Mouse (Mus musculus): Measurements from ENCODE around the gene Scn4a.
"Not testable (repeated sequence)": the region's sequence is repeated elsewhere in the genome, so short reads cannot be mapped to it uniquely, and the experiment has no call there.

Scn4a gene

GRCm38 (mm10) chr11:106355382-106356128 is 2.5 kb upstream of the Scn4a start:
- DNase-seq (ENCODE audit: low spot score in 2 of 2) = no peak

- DNase-seq (ENCODE audit: low spot score in 2 of 2) = no peak
Measured at GRCm38 (mm10) chr11:106354181-106354580, 1.1 kb upstream of the Scn4a start.

GRCm38 (mm10) chr11:106351941-106352340 is 1.1 kb downstream of the Scn4a start:
- DNase-seq (ENCODE audit: low spot score in 2 of 2) = no peak

GRCm38 (mm10) chr11:106351253-106351652 is 1.8 kb downstream of the Scn4a start:
- no peak for DNase-seq (ENCODE audit: low spot score in 2 of 2)

DNA sequence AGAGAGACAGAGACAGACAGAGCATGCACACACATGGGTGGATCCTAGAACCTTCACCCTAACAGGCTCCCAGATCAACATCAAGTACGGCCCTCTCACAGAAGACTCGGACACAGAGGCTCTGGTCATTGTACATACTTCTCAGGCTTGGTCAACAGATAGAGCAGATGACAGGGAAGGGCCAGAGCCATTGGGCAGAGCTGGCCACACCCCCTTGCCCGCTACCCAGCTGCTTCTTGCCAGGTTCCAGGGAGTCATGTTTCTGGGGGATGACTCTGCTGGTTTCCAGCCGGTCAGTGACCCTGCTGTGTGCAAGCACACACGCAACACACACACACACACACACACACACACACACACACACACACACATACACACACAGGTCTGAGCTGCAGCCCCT is 2.2 kb downstream of the Scn4a start:
- DNase-seq (ENCODE audit: low spot score in 2 of 2) = no peak

GRCm38 (mm10) chr11:106349772-106350171 is 3.3 kb downstream of the Scn4a start:
- no peak for DNase-seq (ENCODE audit: low spot score in 2 of 2)

DNA sequence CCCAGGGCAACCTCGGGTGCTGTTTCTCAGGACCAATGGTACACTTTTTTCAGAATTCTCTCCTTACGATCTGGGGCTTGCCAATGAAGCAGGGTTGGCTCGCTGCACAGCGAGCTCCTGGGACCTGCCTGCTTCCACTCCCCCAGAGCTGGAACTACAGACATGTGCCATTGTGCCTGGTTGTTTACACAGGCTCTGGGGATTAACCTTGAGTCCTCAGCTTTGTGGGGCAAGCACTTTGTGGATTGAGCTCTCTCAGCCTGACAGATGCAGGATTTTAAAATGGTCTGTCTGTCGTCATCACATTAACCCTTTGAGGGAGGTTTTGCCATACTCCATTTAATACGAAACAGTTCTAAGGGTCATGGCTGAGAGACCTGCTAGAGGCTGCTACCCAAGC is 8.2 kb downstream of the Scn4a start:
- no peak for DNase-seq (ENCODE audit: low spot score in 2 of 2)

- no peak for DNase-seq (ENCODE audit: low spot score in 2 of 2)
Measured at GRCm38 (mm10) chr11:106340990-106341520, 12.0 kb downstream of the Scn4a start.

GRCm38 (mm10) chr11:106339323-106339722 is 13.8 kb downstream of the Scn4a start:
- not testable (repeated sequence) for DNase-seq (ENCODE audit: low spot score in 2 of 2)

DNA sequence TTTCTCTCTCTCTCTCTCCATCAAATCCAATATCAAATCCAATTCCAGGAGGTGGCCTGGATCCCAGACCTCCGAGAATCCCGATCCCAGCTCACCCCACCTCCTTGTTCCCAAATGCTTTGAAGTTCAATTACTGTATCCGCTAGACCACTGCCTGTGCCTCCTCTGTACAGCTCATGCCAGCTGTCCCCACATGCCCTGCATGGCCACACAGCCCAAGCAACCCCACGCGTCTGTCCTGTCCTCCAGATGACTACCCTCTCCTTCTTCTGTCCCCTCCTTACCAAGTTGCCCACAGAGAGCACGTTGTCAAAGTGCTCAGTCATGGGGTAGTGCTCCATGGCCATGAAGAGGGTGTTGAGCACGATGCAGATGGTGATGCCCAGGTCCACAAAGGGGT is 14.2 kb downstream of the Scn4a start:
- DNase-seq (ENCODE audit: low spot score in 2 of 2) = no peak

GRCm38 (mm10) chr11:106338029-106338428 is 15.1 kb downstream of the Scn4a start:
- DNase-seq (ENCODE audit: low spot score in 2 of 2) = no peak

DNA sequence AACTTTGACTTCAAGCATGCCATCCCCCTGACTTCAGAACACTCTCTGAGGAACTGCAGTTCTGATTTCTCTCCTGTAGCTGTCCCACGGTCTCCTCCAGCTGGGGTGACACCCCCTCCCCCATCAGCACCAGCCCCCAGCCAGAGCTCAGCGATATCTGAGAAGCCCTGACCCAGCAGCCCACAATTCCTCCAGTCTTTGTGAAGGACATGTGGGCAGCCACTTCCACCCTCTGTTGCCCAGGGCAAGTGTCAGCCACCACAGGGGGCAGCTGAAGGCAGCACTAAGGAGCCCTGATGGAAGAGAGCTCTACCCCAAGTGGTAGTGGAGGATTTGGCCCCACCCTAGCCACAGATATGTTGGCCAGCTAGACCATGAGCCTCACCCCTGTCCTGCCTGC is 19.0 kb downstream of the Scn4a start:
- no peak for DNase-seq (ENCODE audit: low spot score in 2 of 2)

DNA sequence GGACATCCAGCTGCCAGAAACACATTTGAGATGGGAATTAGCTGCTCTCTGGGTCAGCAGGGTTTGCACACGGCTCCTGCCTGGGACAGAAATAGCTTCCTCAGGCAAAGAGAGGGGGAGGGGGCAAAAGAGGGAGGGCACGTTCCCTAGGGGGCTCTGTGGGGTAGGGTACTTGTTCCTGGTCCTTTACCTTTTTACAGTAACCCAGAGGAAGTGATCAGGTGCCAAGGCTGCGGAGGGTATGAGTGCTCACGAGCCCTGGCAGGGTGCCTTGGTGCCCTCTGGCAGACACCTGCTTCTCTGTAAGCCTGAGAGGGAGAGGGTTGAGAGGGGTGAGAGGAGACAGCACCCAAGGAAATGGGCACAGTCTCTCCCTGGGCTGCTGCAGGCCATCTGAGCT is 20.6 kb downstream of the Scn4a start:
- DNase-seq (ENCODE audit: low spot score in 2 of 2) = no peak

GRCm38 (mm10) chr11:106329682-106330081 is 23.4 kb downstream of the Scn4a start:
- DNase-seq (ENCODE audit: low spot score in 2 of 2) = peak in 1 of 2 experiments; percentile 54

DNA sequence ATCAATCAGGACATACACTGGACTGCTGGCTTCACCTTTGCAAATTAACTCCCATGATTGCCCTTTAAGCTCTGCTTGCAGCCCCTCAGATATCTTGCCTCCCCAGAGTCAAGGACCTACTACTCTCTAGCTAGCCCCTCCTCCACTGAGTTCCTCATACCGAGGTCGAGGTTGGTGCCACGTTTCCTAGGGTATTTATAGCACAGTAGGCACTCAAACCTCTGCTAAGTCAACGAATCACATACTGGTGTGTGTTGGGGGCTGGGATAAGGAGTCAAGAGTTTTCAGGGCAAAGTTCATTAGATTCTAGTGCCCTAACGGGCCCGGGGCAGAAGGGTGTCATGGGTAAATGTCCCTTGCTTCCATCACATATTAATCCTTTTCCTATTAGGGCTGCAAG is 24.0 kb downstream of the Scn4a start:
- DNase-seq (ENCODE audit: low spot score in 2 of 2) = no peak

- DNase-seq (ENCODE audit: low spot score in 2 of 2) = no peak
Measured at GRCm38 (mm10) chr11:106328521-106328920, 24.6 kb downstream of the Scn4a start.

DNA sequence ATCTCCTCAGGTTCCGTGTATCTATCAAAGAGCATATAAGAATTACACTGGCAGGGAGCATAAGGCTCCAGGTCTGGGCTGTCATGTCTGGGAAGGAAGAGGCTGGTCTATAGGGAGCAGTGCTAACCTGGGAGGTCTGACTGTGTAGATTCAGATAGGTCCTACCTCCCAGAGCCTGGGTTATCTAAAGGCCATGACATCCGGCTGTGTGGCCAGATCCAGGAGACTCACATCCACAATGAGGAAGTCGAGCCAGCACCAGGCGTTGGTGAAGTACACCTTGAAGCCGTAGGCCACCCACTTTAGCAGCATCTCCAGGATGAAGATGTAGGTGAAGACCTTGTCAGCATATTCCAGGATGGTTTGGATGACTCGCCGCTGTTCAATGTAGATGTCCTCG is 26.6 kb downstream of the Scn4a start:
- DNase-seq (ENCODE audit: low spot score in 2 of 2) = no peak

- DNase-seq (ENCODE audit: low spot score in 2 of 2) = peak; percentile 48 to 74
Measured at GRCm38 (mm10) chr11:106325566-106326206, 27.4 kb downstream of the Scn4a start.

DNA sequence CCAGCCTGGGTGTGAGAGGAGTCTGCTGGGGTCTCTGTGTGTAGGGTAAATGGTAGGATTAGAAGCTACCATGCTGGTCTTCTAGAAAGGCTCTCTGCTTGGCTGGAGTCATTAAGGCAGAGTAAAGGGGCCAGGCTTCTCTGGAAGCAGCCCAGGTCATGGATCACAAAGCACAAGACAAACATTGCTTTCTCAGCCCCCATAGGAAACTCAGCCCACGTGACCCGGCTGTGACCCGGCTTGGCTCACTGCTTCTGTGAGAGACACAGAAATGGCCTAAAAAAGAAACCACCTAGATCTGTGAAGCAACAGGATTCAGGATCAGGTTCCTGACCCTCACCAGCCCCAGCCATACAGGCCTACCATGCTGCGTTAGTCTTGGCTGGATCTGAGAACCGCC is 28.2 kb downstream of the Scn4a start:
- peak in 1 of 2 experiments; percentile 52 for DNase-seq (ENCODE audit: low spot score in 2 of 2)

DNA sequence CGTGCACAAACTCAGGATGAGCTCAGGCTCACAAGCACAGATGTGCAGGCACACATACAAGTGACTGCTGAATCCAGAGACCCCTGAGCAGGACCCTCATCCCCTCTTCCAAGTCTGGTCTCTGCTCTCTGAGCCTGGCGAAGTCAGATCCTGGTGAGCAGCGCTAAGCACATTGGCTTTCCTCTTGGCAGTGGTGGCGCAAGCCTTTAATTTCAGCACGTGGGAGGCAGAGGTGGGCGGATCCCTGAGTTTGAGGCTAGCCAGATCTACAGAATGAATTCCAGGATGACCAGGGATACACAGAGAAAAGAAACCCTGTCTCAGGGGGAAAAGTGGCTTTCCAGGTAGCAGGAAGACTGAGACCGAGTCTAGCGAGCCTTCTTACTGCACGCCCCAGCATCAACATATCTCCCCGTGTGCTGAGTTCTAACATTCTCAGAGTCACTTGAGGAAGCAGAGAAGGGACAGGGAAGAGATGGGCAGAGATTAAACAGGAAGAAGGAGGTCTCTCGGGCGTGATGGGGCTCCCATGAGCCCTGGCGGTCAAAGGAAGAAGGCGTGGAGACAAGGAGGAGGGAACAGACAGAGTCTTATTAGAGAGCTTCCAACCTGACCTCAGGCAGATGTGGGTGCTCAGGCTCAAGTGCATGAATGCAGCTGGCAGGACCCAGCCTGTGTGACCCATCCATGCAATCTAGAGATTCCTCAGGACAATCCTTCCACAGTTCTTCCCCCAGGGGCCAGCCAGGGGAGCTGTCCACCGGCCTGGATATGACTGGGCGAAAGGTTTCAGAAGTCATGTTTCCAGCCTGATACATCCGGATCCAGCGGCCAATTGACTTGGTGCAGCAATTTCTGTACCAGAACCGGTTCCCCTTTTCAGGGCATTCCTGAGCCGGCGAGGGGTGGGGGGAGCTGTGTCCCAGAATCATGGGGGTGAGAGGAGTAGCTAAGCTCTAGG is 34.4 kb downstream of the Scn4a start:
- no peak for DNase-seq (ENCODE audit: low spot score in 2 of 2)

GRCm38 (mm10) chr11:106317801-106318200 is 35.3 kb downstream of the Scn4a start:
- no peak for DNase-seq (ENCODE audit: low spot score in 2 of 2)

- DNase-seq (ENCODE audit: low spot score in 2 of 2) = no peak
Measured at GRCm38 (mm10) chr11:106316416-106316815, 36.7 kb downstream of the Scn4a start.
